Mouse (Mus musculus): ENCODE measurements at regions not wholly inside any gene's neighbourhood (a gene's known extent, or its start where the extent isn't known, plus 50 kb on each side); places are given as distances from the start of the nearest gene placed in this dataset.

DNA sequence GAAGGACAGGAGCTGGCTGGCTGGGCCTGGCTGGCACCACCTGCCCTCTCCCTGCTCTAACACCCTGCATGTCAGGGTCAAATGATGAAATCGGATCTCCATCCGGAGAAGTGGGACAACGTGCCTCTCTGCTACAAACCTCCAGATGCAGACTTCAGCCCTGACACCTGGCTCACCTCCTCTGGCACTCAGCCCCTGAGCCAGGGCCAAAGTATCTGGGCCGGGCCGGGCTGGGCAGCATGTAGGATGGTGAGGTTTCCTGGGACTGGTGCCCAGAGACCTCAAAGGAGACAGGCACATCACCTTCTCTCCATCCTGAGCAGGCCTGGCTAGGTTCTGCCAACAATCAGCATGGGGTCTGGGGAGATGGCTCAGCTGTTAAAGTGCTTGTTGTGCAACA lies 113.5 kb downstream of the Tfcp2l1 start:
- DNase-seq = no peak

DNA sequence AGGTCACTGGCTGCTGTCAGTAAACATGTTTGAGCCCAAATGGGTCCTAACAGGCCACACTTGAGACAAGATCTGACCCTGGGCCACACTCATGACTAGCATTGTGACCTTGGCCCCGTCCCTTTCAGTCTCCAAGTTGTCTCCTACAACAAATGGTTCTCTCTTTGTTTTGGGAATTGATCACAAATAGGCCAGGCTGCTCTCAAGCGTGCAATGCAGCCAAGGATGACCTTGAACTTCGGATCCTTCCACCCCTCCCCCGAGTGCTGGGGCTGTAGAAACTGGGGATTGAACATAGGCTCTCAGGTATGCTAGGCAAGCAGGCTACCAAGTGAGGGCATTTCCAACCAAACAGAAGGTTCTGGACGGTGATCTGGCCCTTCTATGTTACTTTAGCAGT lies 120.5 kb downstream of the Tfcp2l1 start:
- DNase-seq = no peak

DNA sequence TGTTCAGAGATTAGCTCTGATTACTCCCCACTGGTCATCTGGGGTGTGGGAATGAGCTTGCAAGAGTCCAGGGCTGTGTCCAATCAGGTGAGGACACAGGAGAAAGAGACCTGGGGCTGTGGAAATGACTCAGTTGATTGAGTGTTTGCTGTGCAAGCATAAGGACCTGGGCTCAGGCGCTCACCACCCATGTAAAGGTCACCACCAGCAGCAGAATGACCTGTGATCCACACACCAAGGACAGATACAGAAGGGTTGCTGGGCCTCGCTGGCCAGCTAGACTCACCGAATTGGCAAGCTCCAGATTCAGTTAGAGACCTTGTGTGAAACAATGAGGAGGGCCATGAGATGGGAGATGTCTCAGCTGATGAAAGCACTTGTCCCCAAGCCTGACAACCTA lies 125.1 kb downstream of the Tfcp2l1 start:
- DNase-seq = no peak

DNA sequence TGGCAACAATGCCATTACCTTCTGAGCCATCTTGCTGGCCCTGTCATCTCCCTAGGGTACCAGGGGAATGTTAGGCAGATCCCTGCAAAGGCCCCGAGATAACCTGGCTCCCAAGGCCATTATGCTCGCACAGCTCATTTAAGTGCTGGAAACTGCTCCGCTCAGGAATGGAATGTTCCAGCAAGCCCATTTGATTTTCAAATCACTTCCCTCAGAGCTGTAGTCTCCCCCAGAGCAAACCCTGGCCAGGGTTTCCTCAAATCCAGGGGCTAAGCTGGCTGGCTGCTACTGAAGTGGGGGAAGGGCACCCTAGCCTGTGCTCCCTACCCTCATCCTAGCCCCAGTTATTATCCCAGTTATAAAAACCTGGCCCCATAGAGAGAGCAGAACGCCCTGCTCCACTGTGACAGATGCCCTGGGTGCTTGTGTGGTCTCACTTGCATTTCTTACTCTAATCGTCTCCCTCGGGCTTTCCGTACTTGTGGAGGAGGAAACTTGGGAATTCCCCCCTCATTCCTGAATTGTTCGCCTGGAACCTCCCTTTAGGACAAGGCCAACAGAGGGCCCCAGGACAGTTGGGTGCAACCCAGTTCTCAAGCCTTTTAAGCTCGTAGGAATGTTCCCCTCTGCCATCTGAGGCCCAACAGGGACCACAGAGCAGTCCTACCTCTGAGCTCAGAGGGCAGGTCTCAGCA lies 128.6 kb downstream of the Tfcp2l1 start:
- DNase-seq = no peak

DNA sequence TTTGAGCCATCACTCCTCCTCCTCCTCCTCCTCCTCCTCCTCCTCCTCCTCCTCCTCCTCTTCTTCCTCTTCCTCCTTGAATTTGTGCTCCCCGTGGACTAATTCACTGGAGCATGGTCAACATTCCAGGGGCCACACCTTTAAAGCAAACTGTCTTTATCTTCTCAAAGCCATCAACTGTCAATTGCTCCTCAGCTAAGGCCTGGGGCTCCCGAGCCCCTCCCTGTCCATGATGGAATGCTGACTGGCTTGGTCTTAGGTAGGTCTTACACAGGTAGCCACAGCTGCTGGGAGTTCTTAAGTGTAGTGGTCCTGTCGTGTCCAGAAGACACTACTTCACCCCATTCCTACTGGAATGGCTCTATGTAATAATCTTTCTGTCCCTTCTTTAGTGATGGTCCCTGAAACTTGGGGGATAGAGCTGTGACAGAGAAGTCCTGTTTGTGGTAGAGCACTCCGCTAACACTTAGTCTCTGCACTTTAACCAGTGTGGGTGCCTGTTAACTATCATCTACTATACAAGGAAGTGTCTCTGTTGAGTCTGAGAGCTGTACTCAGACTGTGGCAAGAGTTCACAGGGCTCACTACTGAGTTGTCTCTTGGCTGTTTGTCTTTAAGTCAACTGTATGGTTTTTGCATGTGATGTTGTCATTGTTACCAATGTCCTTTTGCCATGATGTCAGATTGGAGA lies 129.7 kb downstream of the Tfcp2l1 start:
- no peak for DNase-seq

DNA sequence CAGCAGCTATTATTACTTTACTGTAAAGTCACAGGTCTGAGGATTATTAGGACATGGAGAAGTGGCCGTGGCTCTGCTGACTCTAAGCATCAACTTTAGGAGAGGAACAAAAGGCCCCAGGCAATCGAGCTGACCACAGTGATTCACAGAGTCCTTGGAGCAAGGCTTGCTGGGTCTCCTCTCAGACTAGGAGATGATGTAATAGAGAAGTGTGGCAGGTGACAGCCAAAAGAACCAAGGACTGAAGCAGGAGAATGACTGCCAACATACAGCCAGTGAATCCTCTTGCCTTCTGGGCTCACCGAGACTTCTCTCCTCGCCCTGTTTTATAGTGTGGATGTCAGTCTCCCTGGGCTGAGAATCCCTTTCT lies 130.3 kb downstream of the Tfcp2l1 start:
- DNase-seq = no peak

DNA sequence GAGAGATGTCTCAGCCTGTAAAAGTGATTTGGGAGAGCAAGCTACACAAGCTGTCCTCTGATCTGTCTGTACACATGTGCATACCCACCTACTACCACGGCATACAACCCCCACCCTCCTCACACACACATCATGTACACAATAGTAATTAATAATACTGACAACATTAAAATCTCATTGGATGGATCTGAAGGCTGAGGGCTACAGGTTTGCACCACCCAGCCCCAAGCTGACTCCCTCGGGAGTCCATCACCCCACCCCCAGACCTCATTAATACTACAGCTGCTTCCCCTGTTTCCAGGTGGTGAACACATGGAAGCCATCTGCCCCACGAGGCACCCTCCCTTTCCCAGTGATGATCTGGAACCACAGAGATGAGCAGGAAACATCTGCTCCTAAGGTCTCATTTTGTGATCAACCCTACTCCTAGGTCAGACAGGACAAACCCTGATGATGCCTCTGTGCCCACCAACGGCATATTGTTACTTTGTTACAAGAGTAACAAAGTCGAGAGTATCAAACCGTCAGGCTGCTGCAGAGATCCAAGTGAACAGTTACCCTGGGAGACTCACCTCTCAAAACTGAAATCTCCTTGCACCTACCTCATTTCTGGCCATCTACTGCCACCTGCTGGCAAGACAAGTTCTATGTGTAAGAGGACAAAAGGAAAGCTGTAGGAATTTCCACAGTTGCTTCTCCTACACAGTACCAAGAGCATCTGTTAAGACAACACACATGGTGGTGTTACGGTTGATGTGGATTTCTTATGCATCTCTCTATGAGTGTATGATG lies 131.6 kb downstream of the Tfcp2l1 start:
- DNase-seq = peak; percentile 89

DNA sequence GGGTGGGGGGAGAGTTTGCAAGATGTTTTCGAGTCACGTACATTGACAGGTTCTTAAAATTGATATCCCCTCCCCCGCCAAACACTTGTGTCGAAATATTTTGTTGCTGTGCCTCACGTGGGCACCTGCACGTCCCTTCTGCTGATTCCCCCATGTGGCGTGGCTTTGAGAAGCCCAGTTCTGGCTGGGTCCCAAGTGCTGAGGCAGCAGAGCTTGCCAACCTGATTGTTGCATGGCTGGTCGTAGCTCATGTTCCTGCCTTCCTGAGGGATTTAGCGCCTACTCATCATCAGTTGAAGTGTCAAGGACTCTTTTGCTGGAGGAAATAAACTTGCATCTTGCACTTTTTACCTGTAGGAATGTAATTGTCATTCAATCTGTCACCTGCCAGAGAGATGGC lies 137.8 kb downstream of the Tfcp2l1 start:
- no peak for DNase-seq

DNA sequence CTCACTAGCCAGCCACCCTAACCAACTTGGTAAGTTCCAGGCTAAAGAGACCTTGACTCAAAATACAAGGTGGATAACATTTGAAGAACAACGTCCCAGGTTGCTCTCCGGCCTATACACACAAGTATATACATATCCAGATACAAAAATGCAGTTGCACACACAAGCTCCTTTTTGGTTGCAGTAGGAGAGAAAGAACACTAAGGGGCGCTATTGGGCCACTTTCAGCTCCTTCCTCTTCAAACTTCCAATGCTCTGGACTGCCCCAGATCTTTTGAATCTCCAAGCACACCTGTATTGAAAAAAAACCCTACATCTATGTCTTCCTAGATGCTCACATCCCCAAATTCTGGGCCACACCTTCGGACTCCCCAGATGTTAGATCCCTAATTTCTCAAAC lies 141.1 kb downstream of the Tfcp2l1 start:
- peak; percentile 32 for DNase-seq

DNA sequence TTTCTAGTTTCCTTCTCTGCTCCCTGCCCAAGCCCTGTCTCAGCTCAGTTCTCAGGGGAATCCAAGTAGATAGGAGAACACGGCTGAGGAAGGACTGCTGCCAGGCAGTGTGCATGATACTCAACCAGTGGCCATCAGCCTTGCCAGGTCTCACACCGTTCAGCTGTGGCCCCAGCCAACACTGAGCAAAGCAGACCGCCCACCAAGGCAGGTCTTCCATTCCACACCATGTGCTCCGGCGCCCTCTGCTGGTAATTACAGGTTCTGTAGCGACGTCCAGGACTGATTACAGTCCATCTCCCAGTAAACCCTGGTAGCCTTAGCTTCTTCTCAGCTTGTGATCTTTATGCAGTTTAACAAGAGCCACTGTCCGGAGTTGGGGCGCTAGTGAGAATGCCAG lies 144.5 kb downstream of the Tfcp2l1 start:
- DNase-seq = peak; percentile 58

DNA sequence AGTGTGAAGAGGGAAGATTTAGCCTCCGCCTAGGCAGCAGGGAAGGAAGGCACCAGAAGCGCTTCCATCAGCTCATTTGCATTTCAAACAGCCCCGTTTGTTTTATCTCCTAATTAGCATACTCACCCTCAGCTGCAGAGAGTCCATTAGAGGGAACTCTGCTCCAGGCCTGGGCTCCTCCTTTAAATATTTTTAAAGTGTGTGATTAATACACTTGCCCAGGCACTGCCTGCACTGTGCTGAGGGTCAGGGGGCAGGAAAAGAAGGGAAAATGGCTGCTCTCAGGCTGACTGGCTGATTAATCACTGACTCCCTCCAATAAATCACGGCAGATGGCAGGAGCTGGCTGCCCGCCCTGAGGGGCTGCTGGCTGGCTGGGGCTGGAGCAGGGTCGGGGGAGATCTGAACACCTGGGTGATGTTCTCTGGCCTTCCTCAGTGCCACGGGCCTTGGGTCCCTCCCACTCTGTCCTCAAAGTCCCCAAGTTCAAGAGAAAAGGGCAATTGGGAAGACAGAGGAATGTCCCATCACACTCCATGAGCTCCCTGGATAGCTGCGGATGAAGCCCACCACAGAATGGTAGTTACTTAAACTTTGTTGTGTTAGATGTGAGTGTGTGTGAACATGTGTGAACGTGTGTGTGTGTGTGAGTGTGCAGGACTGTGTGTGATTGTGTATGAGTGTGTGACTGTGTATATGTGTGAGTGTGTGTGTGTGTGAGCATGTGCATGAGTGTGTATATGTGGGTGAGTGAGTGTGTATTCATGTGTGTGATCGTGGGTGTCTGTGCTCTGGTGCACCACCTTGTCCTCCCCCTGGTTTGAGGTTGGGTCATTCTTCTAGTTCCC lies 149.1 kb downstream of the Tfcp2l1 start:
- DNase-seq = peak; percentile 21

Data from right cerebral cortex, postnatal 4 days (tissue).